Mouse (Mus musculus) kidney, postnatal 36 days (tissue): Measurements from ENCODE around the gene Anxa1.

ENCODE experiments used
- DNase-seq, 2 experiments: peaks; one replicate each; pipeline ENCODE4 v3.0.0; 2021 to 2022; ENCODE audit warnings: mixed read lengths in 2 of 2

The Anxa1 gene

GRCm38 (mm10) chr19:20390455-20390994 lies at the start of gene Anxa1:
Anxa1 (minus strand) TSS chr19:20390944.
- peak; percentile 19 to 20 for DNase-seq

GRCm38 (mm10) chr19:20437043-20437442 lies 46.3 kb upstream of the Anxa1 start:
- DNase-seq: no peak

- DNase-seq: peak; percentile 57 to 83
These were observed 43.8 kb upstream of the Anxa1 start for GRCm38 (mm10) chr19:20434541-20434940.

- DNase-seq: no peak
These were observed 43.2 kb upstream of the Anxa1 start for GRCm38 (mm10) chr19:20433966-20434365.

- no peak for DNase-seq
These were observed 35.9 kb upstream of the Anxa1 start for GRCm38 (mm10) chr19:20426443-20427161.

GRCm38 (mm10) chr19:20411276-20411675 lies 20.5 kb upstream of the Anxa1 start:
- DNase-seq: no peak

GRCm38 (mm10) chr19:20409541-20410528 lies 19.1 kb upstream of the Anxa1 start:
- no peak for DNase-seq

- no peak for DNase-seq
These were observed 15.7 kb upstream of the Anxa1 start for GRCm38 (mm10) chr19:20406475-20406874.

- DNase-seq: no peak
These were observed 14.3 kb upstream of the Anxa1 start for GRCm38 (mm10) chr19:20405015-20405414.

- DNase-seq: no peak
These were observed 13.0 kb upstream of the Anxa1 start for GRCm38 (mm10) chr19:20403740-20404139.

- no peak for DNase-seq
These were observed 12.5 kb upstream of the Anxa1 start for GRCm38 (mm10) chr19:20403219-20403618.

- no peak for DNase-seq
These were observed 11.9 kb upstream of the Anxa1 start for GRCm38 (mm10) chr19:20402516-20403200.

GRCm38 (mm10) chr19:20401961-20402360 lies 11.2 kb upstream of the Anxa1 start:
- peak in 1 of 2 experiments; percentile 35 for DNase-seq

- DNase-seq: no peak
These were observed 8.4 kb upstream of the Anxa1 start for GRCm38 (mm10) chr19:20399187-20399586.

- DNase-seq: no peak
These were observed 6.3 kb upstream of the Anxa1 start for GRCm38 (mm10) chr19:20397092-20397491.

GRCm38 (mm10) chr19:20393556-20394274 lies 3.0 kb upstream of the Anxa1 start:
- DNase-seq: no peak

- DNase-seq: no peak
These were observed 1.0 kb downstream of the Anxa1 start for GRCm38 (mm10) chr19:20389723-20390122.

GRCm38 (mm10) chr19:20389245-20389644 lies 1.5 kb downstream of the Anxa1 start:
- DNase-seq: no peak

GRCm38 (mm10) chr19:20388276-20388675 lies 2.5 kb downstream of the Anxa1 start:
- no peak for DNase-seq

GRCm38 (mm10) chr19:20386296-20386695 lies 4.4 kb downstream of the Anxa1 start:
- no peak for DNase-seq

- DNase-seq: no peak
These were observed 5.1 kb downstream of the Anxa1 start for GRCm38 (mm10) chr19:20385645-20386044.

- DNase-seq: no peak
These were observed 9.5 kb downstream of the Anxa1 start for GRCm38 (mm10) chr19:20381207-20381752.
